ENCODE assay signal across 8 mouse cellular contexts in the genomic region with DNA sequence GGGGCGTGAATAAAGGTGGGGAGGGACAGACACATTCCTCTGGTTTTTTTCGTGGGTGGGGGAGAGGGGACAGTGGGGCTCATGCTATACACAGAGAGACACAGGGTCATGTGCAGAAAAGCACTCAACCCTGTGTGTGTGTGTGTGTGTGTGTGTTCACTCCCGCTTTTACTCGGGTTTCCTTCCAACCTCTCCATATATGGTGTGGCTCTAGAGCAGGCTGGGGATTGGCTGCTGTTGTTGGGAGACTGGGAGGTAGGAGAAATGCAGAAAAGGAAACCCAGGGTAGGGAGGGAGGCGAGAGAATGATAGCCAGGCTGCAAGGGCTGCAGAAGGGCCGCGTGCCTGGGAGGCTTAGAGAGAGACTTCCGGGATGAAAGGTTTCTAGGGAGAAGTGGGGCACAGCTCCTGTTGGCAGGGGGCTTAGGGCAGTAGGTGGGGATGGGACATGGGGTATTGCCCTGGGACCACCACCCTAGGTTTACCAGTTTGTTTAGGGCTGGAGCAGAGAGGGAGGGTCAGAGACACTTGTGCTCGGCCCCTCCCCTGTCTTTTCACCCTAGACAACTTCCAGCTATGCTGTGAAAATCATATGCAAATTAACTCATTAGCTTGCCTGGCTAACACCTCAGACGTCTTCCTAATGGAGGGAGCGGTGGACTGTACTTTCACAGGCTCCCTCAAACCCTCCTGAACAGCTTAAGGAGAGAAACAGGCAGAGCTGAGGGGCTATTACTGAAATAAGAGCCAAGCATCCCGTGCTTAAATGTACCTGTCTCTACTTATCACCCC. TPM values are rescaled to one million over a fixed set of nuclear protein-coding genes. Genes with fewer than 3 reads are reported as not detected.
DNase-seq lines count a peak whose midpoint lies in the region; ATAC-seq lines count a peak whose summit lies in the region.

No protein-coding gene starts in this region.

- ATAC-seq in heart, embryonic 11.5 days (replicated peaks; ENCODE audit: insufficient number of reproducible peaks, low FRiP score, low TSS enrichment), result peak; percentile 86
- ATAC-seq in kidney, embryonic 16.5 days (ENCODE audit: low FRiP score, low TSS enrichment), result peak; percentile 93
- peak; percentile 93 for ATAC-seq in lung, embryonic 16.5 days (ENCODE audit: low read depth)

- WGBS in heart, embryonic 11.5 days (ENCODE audit: insufficient replicate concordance), result 2% methylated on average over 12 of the region's 12 CpGs
- WGBS in kidney, embryonic 16.5 days, result 3% methylated on average over 12 of the region's 12 CpGs
- WGBS in lung, embryonic 16.5 days, result 7% methylated on average over 12 of the region's 12 CpGs

- H3K9ac ChIP-seq in heart, embryonic 11.5 days (ENCODE audit: low read depth, low read length), result peak overlapping the region; percentile 72
- peak overlapping the region; percentile 66 for H3K9ac ChIP-seq in kidney, embryonic 16.5 days (replicated peaks; ENCODE audit: low read length)
- H3K9ac ChIP-seq in lung, embryonic 16.5 days (ENCODE audit: low read length), result peak overlapping the region; percentile 53

- H3K36me3 ChIP-seq in heart, embryonic 11.5 days (ENCODE audit: control insufficient read depth, insufficient read depth, low read length), result peaks cover 13% of the 10 kb centered on the region
- H3K36me3 ChIP-seq in kidney, embryonic 16.5 days (ENCODE audit: insufficient read depth, low read length), result peaks cover 24% of the 10 kb centered on the region
- no peaks in the 10 kb centered on the region; the same call in 1 of the 2 replicates for H3K36me3 ChIP-seq in lung, embryonic 16.5 days (ENCODE audit: control insufficient read depth, insufficient read depth, low read length)

- H3K27ac ChIP-seq in heart, embryonic 11.5 days (ENCODE audit: low read depth, low read length), result peak overlapping the region; percentile 99
- H3K27ac ChIP-seq in kidney, embryonic 16.5 days (ENCODE audit: low read length), result peak overlapping the region; percentile 98
- H3K27ac ChIP-seq in lung, embryonic 16.5 days (ENCODE audit: low read length), result peak overlapping the region; percentile 96

- H3K4me2 ChIP-seq in heart, embryonic 11.5 days, result peak overlapping the region; percentile 61
- H3K4me2 ChIP-seq in kidney, embryonic 16.5 days (replicated peaks; ENCODE audit: low read depth, low read length), result peak overlapping the region; percentile 53
- peak overlapping the region; percentile 48 for H3K4me2 ChIP-seq in lung, embryonic 16.5 days (ENCODE audit: low read depth, low read length)

- DNase-seq in urinary bladder, postnatal 14 days (ENCODE audit: low spot score), result peak; percentile 66
- DNase-seq in urinary bladder, adult 2 months (ENCODE audit: low spot score), result no peak
- DNase-seq in embryo, embryonic 9.5 days (ENCODE audit: extremely low spot score), result peak; percentile 81
- peak; percentile 46 for DNase-seq in ovary, adult 18-20 months (ENCODE audit: low spot score)
- no peak for DNase-seq in spleen, postnatal 14 days (ENCODE audit: low spot score in 2 of 2)

- H3K4me3 ChIP-seq in heart, embryonic 11.5 days (ENCODE audit: low read depth, low read length), result peak overlapping the region; percentile 25
- peak overlapping the region; percentile 27 for H3K4me3 ChIP-seq in kidney, embryonic 16.5 days (ENCODE audit: low read length)
- peak overlapping the region; percentile 14 for H3K4me3 ChIP-seq in lung, embryonic 16.5 days (ENCODE audit: low read length)

- H3K9me3 ChIP-seq in heart, embryonic 11.5 days (replicated peaks; ENCODE audit: control insufficient read depth, low read length), result no peaks in the 10 kb centered on the region
- H3K9me3 ChIP-seq in kidney, embryonic 16.5 days (ENCODE audit: low read length), result no peaks in the 10 kb centered on the region
- 0 out of 2 replicates have a peak, but pooled peaks cover 2% of the 10 kb centered on the region for H3K9me3 ChIP-seq in lung, embryonic 16.5 days (ENCODE audit: control insufficient read depth, low read length)

- peaks cover 47% of the 10 kb centered on the region for H3K4me1 ChIP-seq in heart, embryonic 11.5 days (ENCODE audit: control insufficient read depth, insufficient read depth, low read length)
- H3K4me1 ChIP-seq in kidney, embryonic 16.5 days (ENCODE audit: insufficient read depth, low read length), result peaks cover 35% of the 10 kb centered on the region
- H3K4me1 ChIP-seq in lung, embryonic 16.5 days (replicated peaks; ENCODE audit: control insufficient read depth, insufficient read depth, low read length), result peaks cover 42% of the 10 kb centered on the region

- H3K27me3 ChIP-seq in heart, embryonic 11.5 days (ENCODE audit: control insufficient read depth, insufficient read depth, low read length), result no peaks in the 10 kb centered on the region
- H3K27me3 ChIP-seq in kidney, embryonic 16.5 days (ENCODE audit: insufficient read depth, low read length), result no peaks in the 10 kb centered on the region
- no peaks in the 10 kb centered on the region for H3K27me3 ChIP-seq in lung, embryonic 16.5 days (ENCODE audit: control insufficient read depth, insufficient read depth, low read depth, low read length)

RNA-seq across cellular contexts. Expression of a gene that starts 10.4 kb away (rescaled TPM):
- 196 and 224 TPM in 2 replicates for polyA plus RNA-seq in urinary bladder, adult 2 months (2012; rRNA removed)
- polyA plus RNA-seq in heart, embryonic 11.5 days (2014; fragmentation: Nextera tagmentation; extraction: Ambion mirVana), result 69.5 and 82.2 TPM in 2 replicates
- 29.0 and 32.8 TPM in 2 replicates for polyA plus RNA-seq in kidney, embryonic 16.5 days (2015; fragmentation: Nextera tagmentation; extraction: Ambion mirVana)
- polyA plus RNA-seq in lung, embryonic 16.5 days (2015; fragmentation: Nextera tagmentation; extraction: Ambion mirVana), result 24.0 and 25.3 TPM in 2 replicates

RNA-seq across cellular contexts. Expression of a gene that starts 56.4 kb away (rescaled TPM):
- polyA plus RNA-seq in urinary bladder, adult 2 months (2012; rRNA removed), result 53.4 and 78.9 TPM in 2 replicates
- polyA plus RNA-seq in heart, embryonic 11.5 days (2014; fragmentation: Nextera tagmentation; extraction: Ambion mirVana), result 71.0 and 88.5 TPM in 2 replicates
- polyA plus RNA-seq in kidney, embryonic 16.5 days (2015; fragmentation: Nextera tagmentation; extraction: Ambion mirVana), result 206 and 252 TPM in 2 replicates
- 193 and 230 TPM in 2 replicates for polyA plus RNA-seq in lung, embryonic 16.5 days (2015; fragmentation: Nextera tagmentation; extraction: Ambion mirVana)

Comparison
In these comparisons a context has a peak if more than half of its experiments do, and no peak if none do; other contexts are left out.
1. DNase-seq: peak in urinary bladder, postnatal 14 days (single experiment), embryo, embryonic 9.5 days (single experiment) and ovary, adult 18-20 months (single experiment); none in urinary bladder, adult 2 months (single experiment) and spleen, postnatal 14 days (0 of 2).
2. Peak in every context shown above with its lines, with median percentiles within 50 percentile points of each other: ATAC-seq, H3K27ac ChIP-seq, H3K4me2 ChIP-seq, H3K4me3 ChIP-seq and H3K9ac ChIP-seq.